ENCODE assay signal across 8 mouse cellular contexts in the genomic region with DNA sequence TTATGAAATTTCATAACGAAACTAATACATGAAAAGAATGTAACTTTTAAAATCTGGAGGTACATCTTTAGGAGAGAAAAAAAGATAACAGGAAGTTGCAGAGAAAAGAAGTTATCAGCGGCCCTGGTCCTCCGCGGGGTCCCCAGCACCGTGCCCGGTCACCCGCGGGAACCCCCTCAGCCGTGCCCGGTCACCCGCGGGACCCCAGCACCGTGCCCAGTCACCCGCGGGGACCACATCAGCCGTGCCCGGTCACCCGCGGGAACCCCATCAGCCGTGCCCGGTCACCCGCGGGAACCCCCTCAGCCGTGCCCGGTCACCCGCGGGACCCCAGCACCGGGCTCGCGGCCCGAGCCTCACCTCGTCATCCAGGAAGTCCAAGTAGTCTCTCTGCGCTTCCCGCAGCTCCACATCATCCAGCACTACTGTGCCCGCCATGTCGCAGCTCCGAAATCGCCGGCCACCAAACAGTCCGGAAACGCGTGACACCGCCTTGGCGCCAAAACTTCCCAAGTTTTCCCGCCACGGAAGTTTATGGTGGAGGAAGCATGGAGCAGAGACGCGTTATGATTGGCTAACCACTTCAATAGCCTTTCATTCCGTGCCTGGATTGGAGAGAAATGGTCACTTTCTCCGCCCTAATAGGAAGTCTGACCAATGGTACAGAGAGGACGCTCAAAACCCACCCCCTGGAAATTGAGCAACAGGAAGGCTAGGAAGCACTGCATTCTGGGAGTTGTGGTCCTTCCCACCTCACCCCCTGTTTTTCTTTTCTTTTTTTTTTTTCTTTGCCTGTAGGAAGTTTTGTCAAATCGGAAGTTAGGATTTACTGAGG. TPM values are rescaled to one million over a fixed set of nuclear protein-coding genes. Genes with fewer than 3 reads are reported as not detected.
DNase-seq lines count a peak whose midpoint lies in the region; ATAC-seq lines count a peak whose summit lies in the region.

Mcm3 (minus strand) TSS at position 542 of the 835 bp plus-strand sequence.

- peak; percentile 98 for ATAC-seq in inflammation-experienced regulatory T-cells, adult 6 months
- ATAC-seq in megakaryocyte-erythroid progenitor cell, adult 5-6 weeks (replicated peaks; ENCODE audit: low FRiP score, low TSS enrichment, poor library complexity, severe bottlenecking): peak; percentile 99

- intact Hi-C loops in gastrocnemius, postnatal 14 days (cut with DNase I; ENCODE audit: low total_unique reads): no loop called here
- intact Hi-C loops in left cerebral cortex, postnatal 10 days (cut with DNase I): loop anchor here (5.0 kb wide), 1 partner anchor 72 kb away; the partner anchor contains the start of gene Paqr8

- DNase-seq in adrenal gland, adult (ENCODE audit: inconsistent age in 2 of 2, low spot score in 1 of 2): peak; percentile 92 to 97
- peak; percentile 99 for DNase-seq in embryo, embryonic 10.5 days (ENCODE audit: low spot score)
- peak; percentile 86 for DNase-seq in gastrocnemius, postnatal 14 days
- peak; percentile 90 to 97 for DNase-seq in left cerebral cortex, postnatal 10 days (ENCODE audit: extremely low spot score in 1 of 2, low spot score in 2 of 2)
- DNase-seq in right cerebral cortex, postnatal 25 days: peak; percentile 86
- DNase-seq in urinary bladder, postnatal 4 days (ENCODE audit: low spot score in 2 of 2): peak; percentile 82 to 87

RNA-seq across cellular contexts. Expression of gene Mcm3, which starts in this region (rescaled TPM):
- total RNA-seq in gastrocnemius, postnatal 14 days (2021): 1 to 10 TPM; 5.4 to 8.7 TPM
- polyA plus RNA-seq in inflammation-experienced regulatory T-cells, adult 6 months (2017; shearing (Covaris generic)): 100 to 1,000 TPM in 1 of 3 experiments, 10 to 100 TPM in 2; 42.6 to 127 (median 54.3) TPM
- total RNA-seq in left cerebral cortex, postnatal 10 days (2021): 1 to 10 TPM; 4.8 to 5.4 TPM
- 439 and 485 TPM in 2 replicates for total RNA-seq in megakaryocyte-erythroid progenitor cell, adult 5-6 weeks (2014; fragmentation: Nextera tagmentation)
- 290 and 302 TPM in 2 replicates for total RNA-seq in megakaryocyte-erythroid progenitor cell, adult 5-6 weeks (2017)

Comparison
In these comparisons a context has a peak if more than half of its experiments do, and no peak if none do; other contexts are left out.
1. Peak in every context shown above with its lines: DNase-seq and ATAC-seq.
2. RNA of gene Mcm3 (total RNA-seq): 290 to 485 TPM in megakaryocyte-erythroid progenitor cell, adult 5-6 weeks; 5.4 to 8.7 TPM in gastrocnemius, postnatal 14 days and 4.8 to 5.4 TPM in left cerebral cortex, postnatal 10 days; every median in the first group is over 10 times any median in the second.